Mouse (Mus musculus): ENCODE measurements around the gene Apobec4.

The Apobec4 gene

DNA sequence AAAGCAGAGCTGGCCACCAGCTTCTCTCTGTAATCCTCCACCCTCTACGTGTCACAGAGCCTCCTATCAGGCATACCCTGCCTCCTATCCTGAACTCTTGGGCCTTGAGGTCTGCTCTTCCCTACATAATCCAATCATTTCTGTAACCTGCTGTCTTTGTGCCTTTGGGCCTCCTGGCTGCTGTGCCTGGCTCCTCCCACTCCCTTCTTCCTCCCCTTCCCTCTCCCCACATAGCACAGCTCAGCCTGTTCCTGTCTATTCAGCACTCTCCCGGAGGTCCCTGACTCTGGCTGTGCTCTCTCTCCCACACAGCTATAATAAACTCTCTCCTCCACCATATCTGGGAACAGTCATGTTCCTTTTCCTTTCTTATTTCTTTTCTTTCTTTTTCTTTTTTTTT is 49.5 kb downstream of the Apobec4 start, which contains the start of gene Ncf2:
Gene Ncf2, plus strand, starts transcription at position 298 of the 400 bp plus-strand sequence.
- in situ Hi-C loops (cut with MboI; ENCODE audit: low sequenced_read_pairs) = no loop called here

DNA sequence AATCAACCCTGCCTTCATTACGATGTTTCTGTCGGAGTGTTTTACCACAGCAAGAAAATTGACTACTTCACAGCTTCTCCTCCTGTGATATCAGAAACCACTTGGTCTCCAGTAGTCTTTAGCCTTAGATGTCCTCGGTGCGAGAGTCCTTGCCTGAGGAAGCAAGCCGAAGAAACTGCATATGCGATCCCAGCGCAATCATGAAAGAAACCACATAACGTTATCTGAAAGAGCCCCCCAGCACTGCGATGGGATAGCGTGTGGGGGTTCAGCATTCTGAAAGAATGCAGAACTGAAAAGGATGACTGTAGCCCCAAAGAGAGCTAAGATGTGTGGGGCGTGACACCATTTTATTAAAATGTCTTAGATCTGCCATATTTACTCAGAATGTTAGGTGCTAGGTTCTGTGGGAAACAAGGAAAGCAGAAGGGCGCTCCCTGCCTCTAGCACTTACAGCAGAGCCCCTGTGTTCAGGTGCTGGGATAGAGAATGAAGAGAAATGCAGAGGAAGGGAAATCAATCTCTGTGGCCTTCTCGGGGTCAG is 50.4 kb downstream of the Apobec4 start:
- in situ Hi-C loops (cut with MboI; ENCODE audit: low sequenced_read_pairs) = no loop called here

DNA sequence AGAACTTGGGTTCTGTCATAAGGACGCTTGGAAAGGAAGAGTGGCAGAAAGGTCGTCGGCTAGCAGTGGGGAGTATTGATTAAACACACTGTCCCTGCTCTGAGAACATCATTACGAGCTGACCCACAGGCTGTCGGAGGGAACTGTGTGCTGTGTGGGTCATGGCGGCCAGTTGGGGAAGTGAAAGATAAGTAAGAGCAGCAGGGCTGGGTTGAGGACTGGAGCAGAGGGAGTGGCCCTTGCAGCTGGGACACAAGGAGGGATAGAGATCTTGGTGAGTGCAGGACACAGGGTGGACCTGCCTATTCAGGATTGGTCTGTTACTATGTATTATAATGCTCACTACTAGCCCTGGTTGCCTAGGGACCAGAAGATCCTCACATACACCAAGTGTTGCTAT is 54.6 kb downstream of the Apobec4 start:
- in situ Hi-C loops (cut with MboI; ENCODE audit: low sequenced_read_pairs) = no loop called here
